Mouse (Mus musculus) intestine, postnatal 0 days (tissue): Measurements from ENCODE around the gene Letm1. TPM values are rescaled to one million over a fixed set of nuclear protein-coding genes. Genes with fewer than 3 reads are reported as not detected.
A peak's percentile ranks its signal among the peaks of the same experiment; 100 is the strongest.

Experiments used
- ATAC-seq: fragments of 200-750 bp; cut with Nextera tagmentation; 2 replicates; pipeline ENCODE4 v1.8.0; 2017; ENCODE audit warnings: mild to moderate bottlenecking, moderate TSS enrichment, moderate library complexity
- H3K27ac ChIP-seq: fragments of 300-500 bp; sonication (generic); 2 replicates; pipeline ENCODE4 v1.5.1; 2014; ENCODE audit warnings: mild to moderate bottlenecking, low read depth, low read length, moderate library complexity
- H3K27me3 ChIP-seq: fragments of 300-500 bp; sonication (generic); replicated peaks from 2 replicates; pipeline ENCODE4 v1.6.1; 2014; ENCODE audit warnings: low read length, mixed read lengths; ENCODE audit not compliant: control insufficient read depth, insufficient read depth
- H3K36me3 ChIP-seq: fragments of 300-500 bp; sonication (generic); 2 replicates; pipeline ENCODE4 v1.6.1; 2014; ENCODE audit warnings: mild to moderate bottlenecking, moderate library complexity; ENCODE audit not compliant: control insufficient read depth, insufficient read depth
- H3K4me1 ChIP-seq: fragments of 300-500 bp; sonication (generic); replicated peaks from 2 replicates; pipeline ENCODE4 v1.6.1; 2014; ENCODE audit warnings: antibody characterized with exemption, low read length, mixed read lengths; ENCODE audit not compliant: control insufficient read depth, insufficient read depth
- H3K4me2 ChIP-seq: fragments of 300-500 bp; sonication (generic); replicated peaks from 2 replicates; pipeline ENCODE4 v1.6.1; 2014; ENCODE audit warnings: low read depth, mild to moderate bottlenecking, moderate library complexity
- H3K4me3 ChIP-seq: fragments of 300-500 bp; sonication (generic); 2 replicates; pipeline ENCODE4 v1.5.1; 2014; ENCODE audit warnings: low read depth, low read length
- H3K9ac ChIP-seq: fragments of 300-500 bp; sonication (generic); 2 replicates; pipeline ENCODE4 v1.6.1; 2014; ENCODE audit warnings: mild to moderate bottlenecking, low read depth, low read length
- H3K9me3 ChIP-seq: fragments of 300-500 bp; sonication (generic); 2 replicates; pipeline ENCODE4 v1.6.1; 2016; ENCODE audit warnings: mixed run types; ENCODE audit not compliant: control insufficient read depth
- CTCF ChIP-seq: sonication (generic); IDR thresholded peaks from 2 replicates; pipeline ENCODE4 v1.5.1; 2016; ENCODE audit warnings: low read depth, mild to moderate bottlenecking, control low read depth, antibody characterized with exemption, moderate library complexity
- WGBS: fragments of 180-500 bp; shearing (Covaris S2); extraction: QIAGEN DNeasy Blood & Tissue Kit; methylation state at CpG from one replicate; pipeline ENCODE4 v1.1.7; 2014; 5-methylcytosine and 5-hydroxymethylcytosine counted together
- polyA plus RNA-seq: library from polyadenylated mRNA; unstranded; fragments of >200 nt; fragmentation: Nextera tagmentation; extraction: Ambion mirVana; gene quantifications from 2 replicates; pipeline ENCODE4 v1.2.1, GENCODE M21; 2015

The Letm1 gene
- polyA plus RNA-seq, 1 experiment from 2014 or later: 40.9 TPM

DNA sequence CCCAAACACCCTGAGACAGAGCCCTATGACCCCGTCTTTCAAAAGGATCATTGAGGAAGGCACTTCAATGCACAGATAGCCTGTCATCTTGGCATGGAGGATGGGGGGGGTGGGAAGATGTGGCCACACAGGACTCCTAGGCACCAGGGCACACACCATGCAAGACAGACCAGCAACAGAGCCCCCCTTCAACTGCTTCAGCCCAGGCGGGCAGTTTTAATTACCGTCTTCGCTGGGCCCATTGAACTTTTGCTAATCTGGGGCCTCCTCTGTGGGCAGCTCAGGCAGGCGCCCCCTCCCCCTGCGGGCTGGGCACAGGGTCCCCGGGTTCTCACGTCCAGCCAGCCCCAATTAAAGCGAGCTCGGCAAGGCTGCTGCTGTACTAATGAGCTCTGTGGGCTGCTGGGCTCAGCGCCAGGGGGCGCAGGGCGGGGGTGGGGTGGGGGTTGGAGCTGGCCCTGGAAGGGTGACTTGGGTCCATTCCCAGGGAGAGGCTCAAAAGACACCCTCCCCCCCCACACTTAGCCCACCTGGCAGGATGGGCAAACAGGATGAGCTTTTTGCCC lies 84.6 kb downstream of the Letm1 start:
- no peak overlapping the region for H3K27ac ChIP-seq
- peaks cover 7% of the 10 kb centered on the region; the same call in 1 of the 2 replicates for H3K27me3 ChIP-seq
- no peaks in the 10 kb centered on the region for H3K4me1 ChIP-seq
- H3K9ac ChIP-seq: no peak overlapping the region
- TF ChIP-seq CTCF: no peak
- ATAC-seq: no peak
- H3K4me3 ChIP-seq: no peak overlapping the region
- H3K4me2 ChIP-seq: no peak overlapping the region
- no peaks in the 10 kb centered on the region for H3K36me3 ChIP-seq
- WGBS: 56% methylated on average over 13 of the region's 13 CpGs
- H3K9me3 ChIP-seq: no peaks in the 10 kb centered on the region

DNA sequence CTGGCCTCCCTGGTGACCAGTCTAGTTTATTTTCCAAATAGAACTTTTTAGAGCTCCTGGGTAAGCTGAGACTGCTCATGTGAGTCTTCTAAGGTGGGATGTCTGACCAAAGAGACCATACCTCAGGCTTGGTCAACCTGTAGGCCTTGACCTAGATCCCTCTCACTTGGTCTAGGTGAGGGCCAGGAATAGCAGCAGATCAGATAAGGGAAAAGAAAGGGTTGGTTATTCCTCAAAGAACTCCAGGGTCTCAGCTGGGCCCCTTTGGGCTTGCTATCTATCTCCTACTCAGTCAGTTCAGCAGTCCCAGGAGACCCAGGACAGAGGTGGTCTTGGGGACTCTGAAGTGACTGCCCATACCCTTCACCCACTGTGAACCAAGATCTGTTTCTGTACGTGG lies 85.1 kb downstream of the Letm1 start:
- Histone ChIP-seq H3K4me3 (no peak overlapping the region), H3K36me3 (no peaks in the 10 kb centered on the region), H3K4me2 (no peak overlapping the region), H3K9ac (no peak overlapping the region), H3K27me3 (peaks cover 9% of the 10 kb centered on the region; the same call in 1 of the 2 replicates), H3K4me1 (0 out of 2 replicates have a peak, but pooled peaks cover 4% of the 10 kb centered on the region), H3K9me3 (no peaks in the 10 kb centered on the region), H3K27ac (no peak overlapping the region)
- TF ChIP-seq CTCF: no peak
- 77% methylated on average over 1 of the region's 1 CpGs for WGBS
- no peak for ATAC-seq

- Histone ChIP-seq H3K27ac (no peak overlapping the region), H3K4me2 (no peak overlapping the region), H3K36me3 (no peaks in the 10 kb centered on the region), H3K4me3 (no peak overlapping the region), H3K9me3 (no peaks in the 10 kb centered on the region), H3K4me1 (0 out of 2 replicates have a peak, but pooled peaks cover 4% of the 10 kb centered on the region), H3K9ac (no peak overlapping the region), H3K27me3 (peaks cover 9% of the 10 kb centered on the region; the same call in 1 of the 2 replicates)
- ATAC-seq: no peak
- 67% methylated on average over 5 of the region's 5 CpGs for WGBS
- no peak for TF ChIP-seq CTCF
Measured at GRCm38 (mm10) chr5:33696430-33696829, 86.2 kb downstream of the Letm1 start.

DNA sequence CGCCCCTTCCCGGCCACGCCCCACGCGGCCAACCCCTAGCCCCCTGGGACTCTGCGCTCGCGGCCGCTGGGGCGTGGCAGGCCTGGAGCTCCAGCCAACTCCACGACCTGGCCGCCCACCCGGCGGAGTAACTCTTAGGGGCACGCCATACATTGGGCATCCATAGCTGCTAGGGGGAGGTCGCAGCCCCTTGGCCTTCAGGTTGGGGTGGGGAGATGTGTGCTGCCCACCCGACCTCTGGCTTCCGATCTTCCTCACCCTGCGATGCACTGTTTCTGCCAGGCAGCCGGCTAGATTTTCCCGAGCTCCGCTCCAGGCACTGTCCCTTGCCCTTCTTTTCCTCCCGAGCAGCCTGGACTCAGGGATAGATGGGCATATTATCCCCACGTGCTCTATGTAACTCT lies 86.9 kb downstream of the Letm1 start:
- Histone ChIP-seq H3K9me3 (no peaks in the 10 kb centered on the region), H3K9ac (peak overlapping the region; percentile 58), H3K4me2 (peak overlapping the region; percentile 86), H3K36me3 (no peaks in the 10 kb centered on the region), H3K4me3 (peak overlapping the region; percentile 46), H3K27me3 (peaks cover 9% of the 10 kb centered on the region; the same call in 1 of the 2 replicates), H3K4me1 (0 out of 2 replicates have a peak, but pooled peaks cover 4% of the 10 kb centered on the region), H3K27ac (no peak overlapping the region)
- 10% methylated on average over 20 of the region's 24 CpGs for WGBS
- 0 out of 2 replicates have a peak, but pooled peaks have one; percentile 5 for ATAC-seq
- no peak for TF ChIP-seq CTCF

GRCm38 (mm10) chr5:33694848-33695717 lies 87.5 kb downstream of the Letm1 start:
- Histone ChIP-seq H3K4me1 (0 out of 2 replicates have a peak, but pooled peaks cover 4% of the 10 kb centered on the region), H3K36me3 (no peaks in the 10 kb centered on the region), H3K4me3 (peak overlapping the region; percentile 46), H3K9me3 (no peaks in the 10 kb centered on the region), H3K4me2 (peak overlapping the region; percentile 86), H3K27me3 (peaks cover 9% of the 10 kb centered on the region; the same call in 1 of the 2 replicates), H3K27ac (no peak overlapping the region), H3K9ac (peak overlapping the region; percentile 58)
- WGBS: 5% methylated on average over 65 of the region's 71 CpGs
- TF ChIP-seq CTCF: no peak
- ATAC-seq: peak; percentile 31

DNA sequence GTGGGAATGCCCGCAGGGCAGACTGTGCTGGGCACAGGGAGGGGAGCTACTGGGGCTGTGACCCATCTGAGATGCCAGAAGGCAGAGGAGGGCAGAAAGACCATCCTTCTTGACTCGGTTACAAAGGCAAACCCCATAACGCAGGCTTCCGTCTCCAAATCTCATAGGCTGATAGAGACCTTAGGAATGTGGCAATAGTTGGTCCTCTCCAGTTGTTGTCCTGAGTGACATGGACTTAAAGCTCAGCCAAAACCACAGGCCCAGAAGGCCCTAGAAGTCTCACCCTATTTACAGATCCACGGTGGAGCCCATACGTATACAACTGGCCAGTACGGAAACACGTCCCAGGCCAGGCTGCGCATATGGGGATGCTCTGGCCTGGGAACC lies 88.2 kb downstream of the Letm1 start:
- Histone ChIP-seq H3K4me1 (0 out of 2 replicates have a peak, but pooled peaks cover 4% of the 10 kb centered on the region), H3K36me3 (no peaks in the 10 kb centered on the region), H3K9me3 (no peaks in the 10 kb centered on the region), H3K27me3 (peaks cover 9% of the 10 kb centered on the region; the same call in 1 of the 2 replicates), H3K4me2 (no peak overlapping the region), H3K27ac (no peak overlapping the region), H3K4me3 (no peak overlapping the region), H3K9ac (no peak overlapping the region)
- ATAC-seq: no peak
- 71% methylated on average over 9 of the region's 9 CpGs for WGBS
- TF ChIP-seq CTCF: no peak
